ENCODE assay signal across 10 mouse cellular contexts in the genomic region with DNA sequence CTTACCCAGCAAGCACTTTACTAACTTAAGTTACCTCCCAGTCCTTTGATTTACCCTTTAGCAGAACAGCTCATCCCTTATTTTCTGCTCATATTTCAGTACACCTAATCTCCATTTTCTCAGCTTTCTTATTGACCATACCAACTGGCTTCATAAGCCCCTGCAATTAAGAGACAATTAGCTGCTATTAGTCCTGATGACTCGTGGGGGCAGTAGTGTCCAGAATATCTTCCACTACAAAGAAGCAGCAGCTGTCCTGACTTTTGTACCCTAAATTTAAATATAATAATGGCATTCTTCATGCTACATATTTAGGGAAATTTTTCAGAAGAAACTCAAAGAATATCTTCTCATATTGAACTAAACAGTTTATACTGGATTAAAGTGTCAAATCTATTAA. TPM values are rescaled to one million over a fixed set of nuclear protein-coding genes. Genes with fewer than 3 reads are reported as not detected.
A peak's percentile ranks its signal among the peaks of the same experiment; 100 is the strongest.
DNase-seq lines count a peak whose midpoint lies in the region; TF ChIP-seq lines count a peak whose summit lies in the region.
"Had no signal": no experiment of that assay in that cellular context is flagged by ENCODE, and none has a peak within 500 bp of the region (broad histone marks: within the 10 kb centered on the region; RNA-seq: fewer than 3 reads in every experiment).

No protein-coding gene starts in this region.

- peak; percentile 21; the same call in 1 of the 2 replicates for TF ChIP-seq CTCF in lung, adult 2 months (IDR thresholded peaks at IDR 0.05; ENCODE audit: insufficient read depth, low read length)

- H3K4me1 ChIP-seq in lung, adult 2 months (ENCODE audit: control insufficient read depth, insufficient read depth, low read length) = peaks cover 4% of the 10 kb centered on the region
- H3K4me1 ChIP-seq: neural tube, embryonic 15.5 days had no signal

- TF ChIP-seq POLR2A in lung, adult 2 months (IDR thresholded peaks at IDR 0.05; ENCODE audit: borderline replicate concordance, extremely low read depth, low read depth, low read length) = no peak

- peak; percentile 7 for DNase-seq in adrenal gland, adult 2 months
- DNase-seq in adrenal gland, postnatal 4 days (ENCODE audit: low spot score in 2 of 2) = no peak
- DNase-seq in heart, postnatal 10 days = peak; percentile 32 to 58
- no peak for DNase-seq in heart, postnatal 25 days (ENCODE audit: low spot score)
- no peak for DNase-seq in lung, adult 2 months
- no peak for DNase-seq in lung, postnatal 4 days
- DNase-seq in retina, postnatal 7 days (ENCODE audit: low read depth, low spot score) = peak; percentile 13
- no peak for DNase-seq in natural killer cell, adult 2 months (ENCODE audit: low spot score in 2 of 2)

- intact Hi-C loops in heart, postnatal 10 days (cut with DNase I) = loop anchor here (1.0 to 5.0 kb wide), 3 partner anchors 29 to 238 kb away; no protein-coding TSS in a partner anchor
- intact Hi-C loops in heart, postnatal 25 days (cut with DNase I) = loop anchor here (1.0 kb wide), 1 partner anchor 140 kb away; no protein-coding TSS in a partner anchor

- 12% methylated on average over 1 of the region's 1 CpGs for WGBS in lung, adult 2 months

- no peak overlapping the region for H3K4me3 ChIP-seq in lung, adult 2 months (replicated peaks; ENCODE audit: extremely low read depth, low read depth, low read length)
- H3K4me3 ChIP-seq: megakaryocyte, embryonic 14.5 days; neural tube, embryonic 15.5 days had no signal

RNA-seq across cellular contexts. Expression of gene Fam171a1, which starts 24.8 kb away (rescaled TPM):
- total RNA-seq in adrenal gland, adult 2 months (2021) = 10 to 100 TPM; 24.6 to 35.2 TPM
- polyA plus RNA-seq in adrenal gland, adult 2 months (2012; rRNA removed) = 14.7 and 15.4 TPM in 2 replicates
- total RNA-seq in adrenal gland, postnatal 4 days (2021) = 10 to 100 TPM; 46.7 to 50.3 TPM
- total RNA-seq in heart, postnatal 10 days (2021) = 10 to 100 TPM; 30.5 to 33.7 TPM
- 10 to 100 TPM; 15.1 to 17.3 TPM for total RNA-seq in heart, postnatal 25 days (2021)
- polyA plus RNA-seq in lung, adult 2 months (2012; rRNA removed) = 35.7 and 38.3 TPM in 2 replicates

Comparison
In these comparisons a context has a peak if more than half of its experiments do, and no peak if none do; other contexts are left out.
1. DNase-seq: peak in adrenal gland, adult 2 months (single experiment), heart, postnatal 10 days (2 of 2) and retina, postnatal 7 days (single experiment); none in adrenal gland, postnatal 4 days (0 of 2), heart, postnatal 25 days (single experiment), lung, adult 2 months (single experiment), lung, postnatal 4 days (0 of 2) and natural killer cell, adult 2 months (0 of 2).